Mouse (Mus musculus): ENCODE results near the gene 2900026A02Rik.

DNA sequence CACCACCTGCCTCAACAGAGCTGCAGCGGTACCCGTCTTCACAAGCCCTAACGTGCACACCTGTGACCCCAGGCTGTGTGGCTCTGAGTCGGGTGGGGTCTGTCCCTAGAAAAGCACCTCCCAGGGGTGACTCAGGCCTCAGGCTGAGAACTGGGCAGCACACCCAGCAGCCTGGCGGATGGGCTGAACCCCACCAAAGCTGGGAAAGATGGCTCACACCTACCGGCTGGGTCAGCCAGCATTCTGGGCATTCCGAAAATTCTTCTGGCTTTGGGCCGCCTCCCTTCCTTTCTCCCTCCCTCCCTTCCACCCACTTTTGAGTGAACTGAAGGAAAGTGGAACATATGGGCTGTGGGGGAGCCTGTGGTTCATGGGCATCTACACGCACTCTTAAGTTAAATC is 5.4 kb downstream of the 2900026A02Rik start:
- TF ChIP-seq HCFC1 (IDR thresholded peaks at IDR 0.05; ENCODE audit: borderline replicate concordance, insufficient read depth, low read length) (no peak), CHD2 (IDR thresholded peaks at IDR 0.05; ENCODE audit: low read depth, low read length) (no peak)

Data from ES-E14 (cell line).